Mouse (Mus musculus) cerebellum, postnatal 25 days (tissue): ENCODE measurements around the gene Mfn1.

ENCODE experiments used
- DNase-seq, 2 experiments: peaks; one replicate each; pipeline ENCODE4 v3.0.0; 2021; ENCODE audit warnings: mixed read lengths in 2 of 2

Mfn1 gene

GRCm38 (mm10) chr3:32611606-32612170 lies 82.4 kb downstream of the Mfn1 start:
- DNase-seq, result no peak

- DNase-seq, result no peak
Observed at GRCm38 (mm10) chr3:32614786-32615185, 85.5 kb downstream of the Mfn1 start.

- DNase-seq, result no peak
Observed at GRCm38 (mm10) chr3:32615376-32615775, 86.1 kb downstream of the Mfn1 start.

GRCm38 (mm10) chr3:32616006-32616330 lies 86.7 kb downstream of the Mfn1 start:
- DNase-seq, result no peak

GRCm38 (mm10) chr3:32616331-32617052 lies 87.2 kb downstream of the Mfn1 start, which contains the start of gene Gnb4:
TSS of gene Gnb4 (minus strand) at chr3:32616585.
- peak; percentile 19 to 44 for DNase-seq

- no peak for DNase-seq
Observed at GRCm38 (mm10) chr3:32617053-32617642, 87.9 kb downstream of the Mfn1 start.

GRCm38 (mm10) chr3:32621658-32622057 lies 92.4 kb downstream of the Mfn1 start:
- no peak for DNase-seq

- DNase-seq, result no peak
Observed at GRCm38 (mm10) chr3:32622106-32622505, 92.8 kb downstream of the Mfn1 start.

- DNase-seq, result no peak
Observed at GRCm38 (mm10) chr3:32628141-32628540, 98.9 kb downstream of the Mfn1 start.
